Mouse (Mus musculus) intestine, embryonic 14.5 days (tissue): ENCODE measurements around the gene Bnc1. TPM values are rescaled to one million over a fixed set of nuclear protein-coding genes. Genes with fewer than 3 reads are reported as not detected.

ENCODE experiments used
- ATAC-seq: fragments of 200-750 bp; cut with Nextera tagmentation; replicated peaks from 2 replicates; pipeline ENCODE4 v1.8.0; 2017; ENCODE audit warnings: low read depth, moderate number of reproducible peaks, moderate TSS enrichment, moderate library complexity; ENCODE audit not compliant: low FRiP score, low TSS enrichment
- DNase-seq: peaks from one replicate; pipeline ENCODE4 v3.0.0-alpha.2; 2018; ENCODE audit warnings: low spot score
- H3K27ac ChIP-seq: fragments of 300-500 bp; sonication (generic); 2 replicates; pipeline ENCODE4 v1.5.1; 2014; ENCODE audit warnings: low read depth, mild to moderate bottlenecking, control low read depth
- H3K27me3 ChIP-seq: fragments of 300-500 bp; sonication (generic); replicated peaks from 2 replicates; pipeline ENCODE4 v1.6.1; 2014; ENCODE audit warnings: low read length, control low read depth; ENCODE audit not compliant: control insufficient read depth, insufficient read depth
- H3K36me3 ChIP-seq: fragments of 300-500 bp; sonication (generic); 2 replicates; pipeline ENCODE4 v1.6.1; 2014; ENCODE audit warnings: low read length, control low read depth; ENCODE audit not compliant: control insufficient read depth, insufficient read depth
- H3K4me1 ChIP-seq: fragments of 300-500 bp; sonication (generic); replicated peaks from 2 replicates; pipeline ENCODE4 v1.6.1; 2014; ENCODE audit warnings: low read length, control low read depth, mixed read lengths; ENCODE audit not compliant: control insufficient read depth, insufficient read depth
- H3K4me2 ChIP-seq: fragments of 300-500 bp; sonication (generic); 2 replicates; pipeline ENCODE4 v1.6.1; 2014; ENCODE audit warnings: low read length
- H3K4me3 ChIP-seq: fragments of 300-500 bp; sonication (generic); 2 replicates; pipeline ENCODE4 v1.5.1; 2014; ENCODE audit warnings: low read depth, low read length, control low read depth, mixed read lengths
- H3K9ac ChIP-seq: fragments of 300-500 bp; sonication (generic); 2 replicates; pipeline ENCODE4 v1.6.1; 2014; ENCODE audit warnings: mild to moderate bottlenecking, low read length
- H3K9me3 ChIP-seq: fragments of 300-500 bp; sonication (generic); 2 replicates; pipeline ENCODE4 v1.6.1; 2016; ENCODE audit warnings: low read length, control low read depth; ENCODE audit not compliant: control insufficient read depth
- WGBS: fragments of 180-500 bp; shearing (Covaris S2); extraction: QIAGEN DNeasy Blood & Tissue Kit; methylation state at CpG from one replicate; pipeline ENCODE4 v1.1.7; 2014; 5-methylcytosine and 5-hydroxymethylcytosine counted together
- polyA plus RNA-seq: library from polyadenylated mRNA; unstranded; fragments of >200 nt; fragmentation: Nextera tagmentation; extraction: Ambion mirVana; gene quantifications from 2 replicates; pipeline ENCODE4 v1.2.1, GENCODE M21; 2014

The Bnc1 gene
- polyA plus RNA-seq, 1 experiment from 2014 or later = 6.2 TPM

DNA sequence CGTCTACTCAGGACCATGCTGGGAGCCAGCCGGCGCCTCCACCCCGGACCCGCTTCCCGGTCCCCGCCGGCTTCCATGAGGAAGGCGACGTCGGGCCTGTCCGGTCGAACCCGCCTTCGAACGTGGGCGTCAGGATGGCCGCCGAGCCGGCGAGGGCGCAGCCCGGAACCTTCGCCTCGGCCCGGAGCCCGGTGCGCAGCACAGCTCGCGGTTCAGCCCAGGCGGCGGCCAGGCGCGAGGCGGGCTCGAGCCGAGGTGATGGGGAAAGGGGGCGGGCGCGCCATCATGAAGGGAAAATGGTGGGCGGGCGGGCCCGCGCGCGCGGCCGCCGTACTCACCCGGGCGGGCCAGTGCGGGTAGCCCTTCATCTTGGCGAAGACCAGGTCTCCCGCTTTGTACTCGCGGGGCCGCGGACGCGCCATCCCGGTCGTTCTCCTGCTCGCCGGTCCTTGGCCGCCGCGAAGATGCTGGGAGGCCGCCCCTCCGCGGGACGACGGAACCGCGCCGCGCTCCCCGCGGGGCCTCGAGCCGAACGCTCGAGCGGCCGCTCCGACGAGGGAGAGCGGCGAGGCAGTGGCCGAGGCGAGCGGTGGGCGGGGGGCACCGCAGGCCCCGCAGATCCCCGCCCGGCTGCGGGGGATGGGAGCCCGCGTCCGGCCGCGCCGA lies 58.4 kb downstream of the Bnc1 start:
- H3K9me3 ChIP-seq = no peaks in the 10 kb centered on the region
- peaks cover 9% of the 10 kb centered on the region for H3K4me1 ChIP-seq
- no peaks in the 10 kb centered on the region; the same call in 1 of the 2 replicates for H3K27me3 ChIP-seq
- H3K4me2 ChIP-seq = peak overlapping the region; percentile 57
- WGBS = under 1% methylated on average over 97 of the region's 103 CpGs
- ATAC-seq = peak; percentile 83
- H3K27ac ChIP-seq = peak overlapping the region; percentile 92
- peak overlapping the region; percentile 86 for H3K9ac ChIP-seq
- DNase-seq = peak; percentile 82
- peak overlapping the region; percentile 72 for H3K4me3 ChIP-seq
- H3K36me3 ChIP-seq = no peaks in the 10 kb centered on the region

DNA sequence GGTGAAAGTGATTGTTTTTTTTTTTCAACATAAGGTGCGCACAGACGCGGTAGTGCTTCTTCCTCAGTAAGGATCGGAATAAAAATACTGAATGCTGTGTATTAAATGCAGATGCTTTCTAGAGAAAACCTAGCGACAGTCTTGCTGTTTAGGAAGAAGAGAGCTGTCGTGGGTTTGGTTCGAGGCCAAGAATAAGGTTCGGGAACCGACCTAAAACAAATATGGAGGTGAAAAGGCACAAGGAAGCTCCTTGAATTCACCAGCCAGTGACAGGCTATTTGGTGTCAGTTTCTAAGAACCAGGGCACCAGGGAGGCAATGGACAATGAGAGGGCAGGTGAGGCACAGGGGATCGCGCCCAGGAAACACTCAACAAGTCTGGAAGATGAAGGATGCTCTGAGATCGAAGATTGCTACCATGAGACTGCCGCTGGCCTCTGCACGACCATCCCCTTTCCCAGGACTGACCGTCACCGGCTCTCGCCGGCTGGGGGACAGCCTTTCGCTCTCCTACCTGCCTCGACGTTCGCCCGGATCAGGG lies 59.0 kb downstream of the Bnc1 start:
- 4% methylated on average over 23 of the region's 23 CpGs for WGBS
- ATAC-seq (peak; percentile 25; the same call in 1 of the 2 replicates), DNase-seq (no peak)
- peaks cover 9% of the 10 kb centered on the region for H3K4me1 ChIP-seq
- peak overlapping the region; percentile 57 for H3K4me2 ChIP-seq
- peak overlapping the region; percentile 92 for H3K27ac ChIP-seq
- peak overlapping the region; percentile 72 for H3K4me3 ChIP-seq
- no peaks in the 10 kb centered on the region; the same call in 1 of the 2 replicates for H3K27me3 ChIP-seq
- H3K9ac ChIP-seq = peak overlapping the region; percentile 86
- no peaks in the 10 kb centered on the region for H3K9me3 ChIP-seq
- H3K36me3 ChIP-seq = no peaks in the 10 kb centered on the region

DNA sequence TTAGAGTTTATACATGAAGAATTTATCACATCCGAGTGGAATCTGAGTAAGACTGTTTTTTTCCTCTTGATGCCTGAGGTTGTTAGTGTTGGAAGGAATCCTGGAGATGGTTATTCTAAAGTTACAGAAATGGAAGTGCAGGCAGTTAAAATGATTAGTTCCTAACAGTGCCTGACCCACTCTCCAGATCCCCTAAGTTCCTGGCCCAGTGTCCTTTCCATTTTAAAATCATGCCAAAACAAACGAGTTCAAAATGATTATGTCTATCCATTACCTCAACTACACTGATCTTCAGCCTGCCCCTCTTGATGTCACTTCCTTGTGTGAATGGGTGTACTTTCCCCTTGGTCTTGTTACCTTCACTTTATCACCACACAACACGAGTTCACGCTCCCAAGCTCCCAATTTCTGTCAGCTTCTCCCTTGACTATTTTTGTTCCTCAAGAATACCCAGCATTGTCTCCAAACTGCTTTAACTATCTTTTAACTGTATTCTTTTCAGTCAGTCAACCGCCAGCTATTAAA lies 59.5 kb downstream of the Bnc1 start:
- no peaks in the 10 kb centered on the region for H3K9me3 ChIP-seq
- H3K36me3 ChIP-seq = no peaks in the 10 kb centered on the region
- no peak for ATAC-seq
- H3K4me1 ChIP-seq = peaks cover 9% of the 10 kb centered on the region
- H3K27me3 ChIP-seq = no peaks in the 10 kb centered on the region; the same call in 1 of the 2 replicates
- no peak for DNase-seq
- H3K4me3 ChIP-seq = peak overlapping the region; percentile 72
- H3K4me2 ChIP-seq = peak overlapping the region; percentile 57
- peak overlapping the region; percentile 86; the same call in 1 of the 2 replicates for H3K9ac ChIP-seq
- H3K27ac ChIP-seq = no peak overlapping the region
- 36% methylated on average over 5 of the region's 5 CpGs for WGBS

DNA sequence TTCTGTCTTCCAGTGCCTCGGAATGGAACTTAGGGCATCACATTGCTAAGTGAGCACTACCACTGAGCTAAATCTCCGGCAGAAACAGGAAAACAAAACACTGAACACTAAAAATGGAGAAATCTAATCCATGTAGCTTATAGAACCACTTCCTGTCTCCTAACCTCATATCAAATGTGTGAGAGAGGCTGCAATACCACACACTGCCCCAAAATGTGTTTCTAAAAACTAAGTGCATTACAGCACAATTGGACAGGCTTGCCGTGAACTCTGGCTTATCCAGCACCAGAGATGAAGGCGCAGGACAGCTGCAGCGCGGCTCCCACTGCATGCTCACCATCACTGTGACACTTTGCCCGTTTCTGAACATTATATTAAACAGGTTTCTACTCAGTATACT lies 63.1 kb downstream of the Bnc1 start:
- Histone ChIP-seq H3K4me3 (no peak overlapping the region), H3K36me3 (no peaks in the 10 kb centered on the region), H3K9me3 (no peaks in the 10 kb centered on the region), H3K4me2 (no peak overlapping the region), H3K4me1 (peaks cover 9% of the 10 kb centered on the region), H3K9ac (no peak overlapping the region), H3K27ac (no peak overlapping the region), H3K27me3 (no peaks in the 10 kb centered on the region)
- DNase-seq (no peak), ATAC-seq (no peak)
- 73% methylated on average over 7 of the region's 7 CpGs for WGBS

DNA sequence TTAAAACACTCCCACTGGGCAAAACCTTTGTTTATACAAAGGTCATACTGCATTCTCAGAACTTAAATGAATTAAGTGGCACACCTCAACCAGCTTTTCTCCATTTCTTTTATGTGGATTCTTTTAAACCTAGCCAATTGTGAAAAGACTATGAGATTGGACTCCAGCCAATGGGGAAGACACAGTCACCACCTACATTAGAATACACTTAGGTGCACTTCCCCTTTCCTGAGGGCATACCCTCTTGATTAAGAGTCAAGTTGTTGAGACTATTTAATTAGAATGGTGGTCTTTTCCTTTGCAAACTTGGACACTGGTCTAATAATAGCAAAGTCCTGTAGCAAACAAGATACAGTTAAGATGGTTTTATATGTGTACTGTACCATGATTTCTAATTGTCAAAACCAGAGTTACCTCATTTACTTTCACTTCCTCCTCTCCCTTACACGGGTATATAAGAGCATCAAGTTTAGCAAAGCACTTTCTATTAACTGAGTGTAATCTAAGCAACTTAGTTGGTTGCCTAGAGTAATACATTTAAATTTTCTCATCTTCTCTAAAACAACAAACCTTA lies 70.6 kb downstream of the Bnc1 start:
- Histone ChIP-seq H3K9ac (no peak overlapping the region), H3K4me2 (no peak overlapping the region)
- WGBS = 61% methylated on average over 1 of the region's 1 CpGs

DNA sequence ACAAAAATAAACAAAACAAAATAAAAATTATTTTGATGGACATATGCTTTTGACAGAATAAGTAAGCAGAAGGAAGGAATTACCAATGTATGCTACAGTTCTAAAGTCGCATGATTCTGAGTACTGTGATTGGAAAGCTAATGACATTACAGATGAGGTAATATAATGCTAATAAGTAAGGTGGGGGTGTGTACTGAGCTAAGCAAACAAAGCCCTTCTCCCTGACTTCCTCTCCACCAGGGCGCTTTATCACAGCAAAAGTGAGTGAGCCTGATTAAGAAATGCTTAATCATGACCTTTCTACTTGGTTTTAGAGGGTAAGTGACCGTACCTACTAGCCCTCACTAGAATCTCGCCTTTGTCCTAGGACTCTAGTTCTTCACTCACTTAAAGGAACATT lies 71.8 kb downstream of the Bnc1 start:
- DNase-seq (no peak), ATAC-seq (no peak)
- Histone ChIP-seq H3K9ac (no peak overlapping the region), H3K27ac (no peak overlapping the region), H3K36me3 (no peaks in the 10 kb centered on the region), H3K9me3 (no peaks in the 10 kb centered on the region), H3K27me3 (no peaks in the 10 kb centered on the region), H3K4me3 (no peak overlapping the region), H3K4me2 (no peak overlapping the region), H3K4me1 (no peaks in the 10 kb centered on the region)
- WGBS = 71% methylated on average over 4 of the region's 4 CpGs

More for the DNA sequence above, 70.6 kb downstream of the Bnc1 start:
- Histone ChIP-seq H3K36me3 (no peaks in the 10 kb centered on the region), H3K9me3 (no peaks in the 10 kb centered on the region), H3K27me3 (no peaks in the 10 kb centered on the region), H3K27ac (no peak overlapping the region), H3K4me3 (no peak overlapping the region), H3K4me1 (no peaks in the 10 kb centered on the region)
- ATAC-seq (no peak), DNase-seq (no peak)

DNA sequence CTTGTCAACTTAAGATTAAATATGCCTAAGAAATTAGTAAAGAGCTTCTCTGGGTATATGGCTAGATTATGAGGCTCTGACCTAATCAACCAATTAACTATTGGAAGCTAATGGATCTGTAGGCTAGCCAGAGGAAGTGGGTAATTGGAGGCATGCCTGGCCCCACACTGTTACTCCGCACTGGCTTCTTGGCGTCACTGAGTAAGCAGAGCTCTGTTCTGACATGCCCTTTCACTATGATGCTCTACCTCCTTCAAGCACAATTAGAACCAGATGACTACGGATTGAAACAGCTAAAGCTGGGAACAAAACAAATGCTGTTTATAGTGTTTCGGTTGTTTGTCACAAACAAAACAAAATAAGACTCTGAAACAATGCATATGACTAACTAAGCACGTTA lies 73.8 kb downstream of the Bnc1 start:
- Histone ChIP-seq H3K27me3 (no peaks in the 10 kb centered on the region), H3K4me2 (no peak overlapping the region), H3K36me3 (no peaks in the 10 kb centered on the region), H3K9me3 (no peaks in the 10 kb centered on the region), H3K27ac (no peak overlapping the region), H3K4me1 (no peaks in the 10 kb centered on the region), H3K9ac (no peak overlapping the region), H3K4me3 (no peak overlapping the region)
- WGBS = 70% methylated on average over 5 of the region's 5 CpGs
- DNase-seq (no peak), ATAC-seq (no peak)
